In genomic region chr12:46609580-46610311, GRCm38 (mm10) we compare ENCODE assay signal across 11 mouse cellular contexts.
DNase-seq lines count a peak whose midpoint lies in the region; ATAC-seq lines count a peak whose summit lies in the region.
"Had no signal": no experiment of that assay in that cellular context is flagged by ENCODE, and none has a peak within 500 bp of the region (broad histone marks: within the 10 kb centered on the region; RNA-seq: fewer than 3 reads in every experiment).

No protein-coding gene starts in this region.

- 0 out of 2 replicates have a peak, but pooled peaks cover 3% of the 10 kb centered on the region for H3K4me1 ChIP-seq in liver, embryonic 11.5 days (replicated peaks; ENCODE audit: control insufficient read depth, insufficient read depth, low read length)
- H3K4me1 ChIP-seq: stomach, embryonic 15.5 days had no signal

- H3K9ac ChIP-seq in liver, embryonic 11.5 days (ENCODE audit: low read depth, low read length) = no peak overlapping the region
- H3K9ac ChIP-seq: stomach, embryonic 15.5 days had no signal

- H3K4me2 ChIP-seq in liver, embryonic 11.5 days = no peak overlapping the region
- H3K4me2 ChIP-seq: heart, embryonic 11.5 days; stomach, embryonic 15.5 days had no signal

- no peak overlapping the region for H3K27ac ChIP-seq in liver, embryonic 11.5 days (ENCODE audit: low read depth, low read length)
- H3K27ac ChIP-seq: stomach, embryonic 15.5 days had no signal

- WGBS in liver, embryonic 11.5 days = 29% methylated on average over 12 of the region's 12 CpGs

- ATAC-seq in liver, embryonic 11.5 days (replicated peaks; ENCODE audit: low FRiP score) = peak; percentile 79
- ATAC-seq in erythroblast, adult 5-6 weeks (replicated peaks; ENCODE audit: low FRiP score, poor library complexity, severe bottlenecking) = no peak

- no peaks in the 10 kb centered on the region for H3K27me3 ChIP-seq in liver, embryonic 11.5 days (replicated peaks; ENCODE audit: control insufficient read depth, insufficient read depth, low read length)
- H3K27me3 ChIP-seq: stomach, embryonic 15.5 days had no signal

- no peaks in the 10 kb centered on the region for H3K9me3 ChIP-seq in liver, embryonic 11.5 days (ENCODE audit: control insufficient read depth, low read length)
- H3K9me3 ChIP-seq: stomach, embryonic 15.5 days had no signal

- DNase-seq in cerebellum, adult 11 months = peak; percentile 17
- DNase-seq in cerebellum, postnatal 4 days (ENCODE audit: low spot score in 2 of 2) = no peak
- DNase-seq in 3T3-L1 (ENCODE audit: low read depth, low spot score) = peak; percentile 27
- DNase-seq in cerebellum, postnatal 14 days = peak; percentile 42 to 44
- DNase-seq in liver, embryonic 11.5 days (ENCODE audit: low spot score) = no peak
- DNase-seq in lung, postnatal 10 days = no peak
- DNase-seq in urinary bladder, adult 18-20 months (ENCODE audit: low spot score in 2 of 2) = no peak
- DNase-seq: lung, postnatal 4 days had no signal

- H3K36me3 ChIP-seq in liver, embryonic 11.5 days (ENCODE audit: control insufficient read depth, insufficient read depth, low read length) = no peaks in the 10 kb centered on the region
- H3K36me3 ChIP-seq: stomach, embryonic 15.5 days had no signal

- no peak overlapping the region for H3K4me3 ChIP-seq in liver, embryonic 11.5 days (ENCODE audit: low read depth, low read length)
- H3K4me3 ChIP-seq: stomach, embryonic 15.5 days had no signal

Comparison
In these comparisons a context has a peak if more than half of its experiments do, and no peak if none do; other contexts are left out.
1. DNase-seq: peak in cerebellum, adult 11 months (single experiment), 3T3-L1 (single experiment) and cerebellum, postnatal 14 days (2 of 2); none in cerebellum, postnatal 4 days (0 of 2), liver, embryonic 11.5 days (single experiment), lung, postnatal 10 days (single experiment) and urinary bladder, adult 18-20 months (0 of 2).